Mouse (Mus musculus) liver, postnatal 0 days (tissue): Measurements from ENCODE around the gene Eif1ax. TPM values are rescaled to one million over a fixed set of nuclear protein-coding genes. Genes with fewer than 3 reads are reported as not detected.
"Not testable (repeated sequence)": the region's sequence is repeated elsewhere in the genome, so short reads cannot be mapped to it uniquely, and the experiment has no call there.

Experiments used
- ATAC-seq: fragments of 200-750 bp; cut with Nextera tagmentation; 2 replicates; pipeline ENCODE4 v1.8.0; 2017; ENCODE audit warnings: mild to moderate bottlenecking, moderate library complexity
- DNase-seq: peaks from one replicate; pipeline ENCODE4 v3.0.0-alpha.2; 2016
- H3K27ac ChIP-seq: fragments of 300-500 bp; sonication (generic); 2 replicates; pipeline ENCODE4 v1.5.1; 2014; ENCODE audit warnings: antibody characterized with exemption, moderate library complexity, mild to moderate bottlenecking, low read depth
- H3K27me3 ChIP-seq: fragments of 300-500 bp; sonication (generic); 2 replicates; pipeline ENCODE4 v1.6.1; 2014; ENCODE audit warnings: low read length, control low read depth, mixed read lengths; ENCODE audit not compliant: insufficient read depth
- H3K36me3 ChIP-seq: fragments of 300-500 bp; sonication (generic); replicated peaks from 2 replicates; pipeline ENCODE4 v1.6.1; 2014; ENCODE audit warnings: mild to moderate bottlenecking, control low read depth, low read length, moderate library complexity, mixed read lengths; ENCODE audit not compliant: insufficient read depth
- H3K4me1 ChIP-seq: fragments of 300-500 bp; sonication (generic); 2 replicates; pipeline ENCODE4 v1.6.1; 2014; ENCODE audit warnings: antibody characterized with exemption, mild to moderate bottlenecking, control low read depth; ENCODE audit not compliant: insufficient read depth
- H3K4me2 ChIP-seq: fragments of 300-500 bp; sonication (generic); 2 replicates; pipeline ENCODE4 v1.6.1; 2014; ENCODE audit warnings: low read depth, mild to moderate bottlenecking, low read length, moderate library complexity, mixed read lengths
- H3K4me3 ChIP-seq: fragments of 300-500 bp; sonication (generic); 2 replicates; pipeline ENCODE4 v1.5.1; 2014; ENCODE audit warnings: low read depth, low read length
- H3K9ac ChIP-seq: fragments of 300-500 bp; sonication (generic); replicated peaks from 2 replicates; pipeline ENCODE4 v1.6.1; 2014; ENCODE audit warnings: mild to moderate bottlenecking, moderate library complexity
- H3K9me3 ChIP-seq: fragments of 300-500 bp; sonication (generic); 2 replicates; pipeline ENCODE4 v1.6.1; 2016; ENCODE audit warnings: mild to moderate bottlenecking, control low read depth, low read length, mixed read lengths
- CTCF ChIP-seq: sonication (generic); IDR thresholded peaks from 2 replicates; pipeline ENCODE4 v1.5.1; 2016; ENCODE audit warnings: antibody characterized with exemption, low read depth
- EP300 ChIP-seq: IDR thresholded peaks from 2 replicates; pipeline ENCODE4 v1.6.1; 2016; ENCODE audit warnings: antibody characterized with exemption, low read depth, mild to moderate bottlenecking
- WGBS: fragments of 180-500 bp; shearing (Covaris S2); extraction: QIAGEN DNeasy Blood & Tissue Kit; methylation state at CpG from one replicate; pipeline ENCODE4 v1.1.7; 2014; ENCODE audit not compliant: insufficient replicate concordance; 5-methylcytosine and 5-hydroxymethylcytosine counted together
- polyA plus RNA-seq: library from polyadenylated mRNA; unstranded; fragments of >200 nt; fragmentation: Nextera tagmentation; extraction: Ambion mirVana; gene quantifications from 2 replicates; pipeline ENCODE4 v1.2.1, GENCODE M21; 2015

Gene Eif1ax
- polyA plus RNA-seq, 1 experiment from 2014 or later = 49.1 TPM

DNA sequence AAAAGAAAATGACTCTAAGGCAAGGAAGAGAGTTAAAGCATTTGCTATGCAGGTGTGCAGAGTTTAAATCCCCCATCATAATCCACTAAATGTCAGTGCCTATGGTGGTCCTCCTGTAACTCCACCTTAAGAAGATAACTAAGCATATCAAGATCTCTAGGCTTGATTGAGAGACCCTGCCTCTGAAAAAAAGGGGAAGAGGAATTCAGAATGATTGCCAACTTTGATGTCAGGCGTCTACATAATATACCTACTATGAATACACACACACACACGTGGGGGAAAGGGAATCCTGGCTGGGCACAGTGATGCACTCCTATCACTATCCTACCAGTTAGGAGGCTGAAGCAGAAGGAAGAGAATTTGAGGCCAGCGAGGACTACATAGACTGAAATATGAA, 19.3 kb downstream of the Eif1ax start:
- no peaks in the 10 kb centered on the region for H3K27me3 ChIP-seq
- no peak overlapping the region for H3K27ac ChIP-seq
- no peaks in the 10 kb centered on the region for H3K4me1 ChIP-seq
- no peaks in the 10 kb centered on the region for H3K9me3 ChIP-seq
- DNase-seq (no peak), ATAC-seq (no peak)
- H3K36me3 ChIP-seq = 0 out of 2 replicates have a peak, but pooled peaks cover 7% of the 10 kb centered on the region
- no peak overlapping the region for H3K4me2 ChIP-seq
- H3K9ac ChIP-seq = no peak overlapping the region
- no peak overlapping the region for H3K4me3 ChIP-seq
- TF ChIP-seq EP300 (no peak), CTCF (no peak)
- 72% methylated on average over 3 of the region's 3 CpGs for WGBS

DNA sequence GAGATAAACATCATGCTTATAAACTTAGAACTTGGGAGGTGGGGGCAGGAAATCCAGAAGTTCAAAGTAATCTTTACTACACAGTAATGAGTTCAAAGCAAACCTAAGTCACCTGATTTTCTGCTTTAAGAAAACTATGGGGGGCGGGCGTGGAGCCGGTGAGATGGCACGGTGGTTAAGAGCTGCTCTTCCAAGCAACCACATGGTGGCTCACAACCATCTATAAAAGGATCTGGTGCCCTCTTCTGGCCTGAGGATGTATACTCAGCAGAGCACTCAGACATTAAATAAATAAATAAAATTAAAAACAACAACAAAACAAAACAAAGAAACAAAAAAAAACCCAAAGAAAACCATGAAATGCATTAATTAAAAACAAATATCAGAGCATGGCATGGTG, 37.3 kb downstream of the Eif1ax start:
- TF ChIP-seq EP300 (no peak), CTCF (peak; percentile 56)
- no peak overlapping the region for H3K27ac ChIP-seq
- no peak overlapping the region for H3K4me3 ChIP-seq
- no peak for DNase-seq
- ATAC-seq = no peak
- no peaks in the 10 kb centered on the region for H3K4me1 ChIP-seq
- H3K27me3 ChIP-seq = peaks cover 11% of the 10 kb centered on the region; the same call in 1 of the 2 replicates
- 25% methylated on average over 4 of the region's 4 CpGs for WGBS
- H3K9ac ChIP-seq = no peak overlapping the region
- no peaks in the 10 kb centered on the region for H3K9me3 ChIP-seq
- no peak overlapping the region for H3K4me2 ChIP-seq
- H3K36me3 ChIP-seq = no peaks in the 10 kb centered on the region

DNA sequence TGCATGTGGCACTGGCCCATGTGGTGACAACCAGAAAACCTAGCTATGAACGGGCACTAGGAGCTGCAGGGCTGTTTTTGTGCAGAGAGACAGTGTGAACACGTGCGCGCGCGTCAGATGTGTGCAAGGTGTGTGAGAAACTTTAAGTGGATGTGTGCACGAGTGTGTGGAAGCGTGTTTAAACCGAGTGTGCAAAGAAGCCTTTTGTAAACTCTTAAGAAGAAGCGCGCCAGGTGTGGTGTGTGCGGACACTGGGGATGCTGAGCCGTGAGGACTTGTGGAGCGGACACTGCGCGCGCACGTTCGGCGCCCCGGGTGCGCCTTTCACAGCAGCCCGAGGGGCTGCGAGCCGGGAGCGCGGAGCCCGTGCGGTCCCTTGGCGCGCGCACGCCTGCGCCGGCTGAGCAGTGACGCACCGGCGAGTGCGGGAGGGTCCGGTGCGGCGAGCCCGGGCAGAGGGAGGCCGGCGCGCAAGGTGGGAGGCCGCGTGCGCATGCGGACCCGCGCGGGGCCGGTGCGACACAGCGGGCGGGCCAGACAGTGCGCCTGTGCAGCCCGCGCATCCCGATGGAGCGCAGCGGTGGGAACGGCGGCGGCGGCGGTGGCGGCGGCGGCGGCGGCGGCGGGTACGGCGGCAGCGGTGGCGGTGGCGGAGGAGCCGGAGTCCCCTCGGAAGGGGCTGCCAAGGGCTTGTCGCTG, 42.3 kb downstream of the Eif1ax start, which contains the start of gene Map7d2:
Map7d2 (plus strand) TSS at position 443 of the 699 bp plus-strand sequence.
- Histone ChIP-seq H3K9ac (no peak within 1 kb of the TSS), H3K36me3 (no peaks in the 10 kb centered on the region), H3K4me1 (no peaks in the 10 kb centered on the region), H3K27ac (no peak within 1 kb of the TSS), H3K4me2 (peak within 1 kb of the TSS; percentile 80), H3K4me3 (peak within 1 kb of the TSS; percentile 50), H3K9me3 (no peaks in the 10 kb centered on the region), H3K27me3 (peaks cover 42% of the 10 kb centered on the region)
- ATAC-seq (no peak), DNase-seq (no peak)
- WGBS = 24% methylated on average over 37 of the region's 83 CpGs
- TF ChIP-seq CTCF (no peak), EP300 (no peak)

DNA sequence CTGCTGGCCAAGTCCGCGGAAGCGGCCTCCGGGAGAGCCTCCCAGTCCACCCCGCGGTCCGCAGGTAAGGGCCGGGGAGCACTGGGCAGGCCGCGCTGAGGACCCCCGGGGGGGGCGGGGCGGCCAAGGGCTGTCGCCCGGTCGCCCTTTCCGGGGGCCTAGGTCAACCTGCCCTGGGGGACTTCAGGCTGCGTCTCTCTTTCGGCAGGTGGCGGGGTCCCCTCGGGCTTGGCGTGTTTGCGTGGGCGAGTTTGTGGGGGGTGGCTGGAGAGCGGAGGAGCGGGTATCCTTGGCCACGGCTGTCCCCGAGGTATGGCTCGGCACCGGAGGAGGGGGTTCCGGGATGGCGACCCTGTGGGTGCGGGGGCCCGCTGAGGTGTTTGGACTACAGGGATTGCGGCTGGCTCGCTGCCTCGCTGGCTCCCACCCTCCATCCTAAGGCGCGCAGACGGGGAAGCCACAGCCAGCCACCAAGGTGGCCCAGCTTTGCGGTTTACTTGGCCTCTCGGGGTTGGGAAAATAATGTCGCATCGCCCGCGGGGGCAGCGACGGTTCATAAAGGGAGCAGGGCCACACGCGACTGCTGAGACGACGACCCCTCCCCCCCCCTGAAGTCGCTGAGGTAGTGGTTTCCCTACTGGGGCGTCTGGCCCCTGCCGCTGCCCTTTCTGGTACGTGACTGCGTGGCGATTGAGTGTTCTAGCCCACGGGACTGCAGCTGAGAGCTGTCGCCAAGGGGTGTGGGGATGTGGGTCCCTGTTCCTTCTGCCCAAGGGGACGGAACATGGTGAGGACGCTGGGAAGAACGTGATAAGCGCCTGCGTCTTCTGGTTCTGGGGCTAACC, 43.1 kb downstream of the Eif1ax start:
- Histone ChIP-seq H3K36me3 (no peaks in the 10 kb centered on the region), H3K27ac (no peak overlapping the region), H3K4me3 (peak overlapping the region; percentile 50), H3K9me3 (no peaks in the 10 kb centered on the region), H3K4me1 (no peaks in the 10 kb centered on the region), H3K27me3 (peaks cover 42% of the 10 kb centered on the region), H3K4me2 (peak overlapping the region; percentile 80), H3K9ac (no peak overlapping the region)
- ATAC-seq = no peak
- no peak for TF ChIP-seq CTCF
- TF ChIP-seq EP300 = no peak
- peak; percentile 12 for DNase-seq
- 12% methylated on average over 37 of the region's 65 CpGs for whole genome bisulfite sequencing

DNA sequence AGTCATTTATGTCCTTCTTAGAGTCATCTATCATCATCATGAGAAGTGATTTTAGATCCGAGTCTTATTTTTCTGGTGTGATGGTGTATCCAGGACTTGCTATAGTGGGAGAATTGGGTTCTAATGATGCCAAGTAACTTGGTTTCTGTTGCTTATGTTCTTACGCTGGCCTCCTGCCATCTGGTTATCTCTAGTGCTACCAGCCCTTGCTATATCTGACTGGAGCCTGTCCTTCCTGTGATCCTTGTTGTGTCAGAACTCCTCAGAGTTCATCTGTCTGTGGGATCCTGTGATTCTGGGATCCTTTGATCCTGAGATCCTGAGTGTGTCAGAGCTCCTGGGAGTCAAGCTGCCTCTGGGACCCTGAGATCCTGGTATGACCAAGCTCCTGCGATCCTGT, 58.5 kb downstream of the Eif1ax start:
- not testable (repeated sequence) for H3K4me3 ChIP-seq, H3K9me3 ChIP-seq, DNase-seq, H3K27me3 ChIP-seq, ATAC-seq, H3K4me2 ChIP-seq, H3K4me1 ChIP-seq, H3K27ac ChIP-seq, H3K36me3 ChIP-seq, H3K9ac ChIP-seq
- 62% methylated on average over 3 of the region's 3 CpGs for WGBS

Other genes starting within 250 kb of the Eif1ax start
- gene Rps6ka3, start 161.9 kb upstream of the Eif1ax start, polyA plus RNA-seq = 1.3 and 1.7 TPM in 2 replicates
- gene Map7d2, start 42.4 kb downstream of the Eif1ax start, polyA plus RNA-seq = not detected in 2 replicates
- 4.1 and 4.6 TPM in 2 replicates for gene Bclaf3, start 154.5 kb downstream of the Eif1ax start, polyA plus RNA-seq